8 mouse cellular contexts compared by ENCODE assay signal in genomic region chr15:96547256-96548195, GRCm38 (mm10).
DNase-seq lines count a peak whose midpoint lies in the region; ATAC-seq and TF ChIP-seq lines count a peak whose summit lies in the region.

No protein-coding gene starts in this region.

- H3K9me3 ChIP-seq in forebrain, embryonic 12.5 days: no peaks in the 10 kb centered on the region
- H3K9me3 ChIP-seq in kidney, postnatal 0 days (replicated peaks; ENCODE audit: low read length): no peaks in the 10 kb centered on the region
- no peaks in the 10 kb centered on the region for H3K9me3 ChIP-seq in midbrain, embryonic 10.5 days (replicated peaks)

- H3K4me3 ChIP-seq in forebrain, embryonic 12.5 days (replicated peaks): no peak overlapping the region
- no peak overlapping the region for H3K4me3 ChIP-seq in kidney, postnatal 0 days (replicated peaks; ENCODE audit: low read depth, low read length)
- no peak overlapping the region for H3K4me3 ChIP-seq in midbrain, embryonic 10.5 days

- no peak for TF ChIP-seq CTCF in kidney, postnatal 0 days (IDR thresholded peaks at IDR 0.05; ENCODE audit: low read depth)

- peak overlapping the region; percentile 56; the same call in 1 of the 2 replicates for H3K27ac ChIP-seq in forebrain, embryonic 12.5 days
- H3K27ac ChIP-seq in kidney, postnatal 0 days: no peak overlapping the region
- H3K27ac ChIP-seq in midbrain, embryonic 10.5 days (replicated peaks): peak overlapping the region; percentile 72

- 49% methylated on average over 21 of the region's 21 CpGs for WGBS in forebrain, embryonic 12.5 days
- WGBS in kidney, postnatal 0 days: 59% methylated on average over 21 of the region's 21 CpGs
- 71% methylated on average over 21 of the region's 21 CpGs for WGBS in midbrain, embryonic 10.5 days

- no peaks in the 10 kb centered on the region for H3K27me3 ChIP-seq in forebrain, embryonic 12.5 days
- no peaks in the 10 kb centered on the region for H3K27me3 ChIP-seq in kidney, postnatal 0 days (ENCODE audit: insufficient read depth, low read length)
- no peaks in the 10 kb centered on the region for H3K27me3 ChIP-seq in midbrain, embryonic 10.5 days (ENCODE audit: low read depth, poor library complexity, severe bottlenecking)

- H3K4me1 ChIP-seq in forebrain, embryonic 12.5 days: peaks cover 17% of the 10 kb centered on the region
- H3K4me1 ChIP-seq in kidney, postnatal 0 days (replicated peaks; ENCODE audit: insufficient read depth, low read length): no peaks in the 10 kb centered on the region
- H3K4me1 ChIP-seq in midbrain, embryonic 10.5 days: peaks cover 16% of the 10 kb centered on the region

- H3K36me3 ChIP-seq in forebrain, embryonic 12.5 days (replicated peaks): no peaks in the 10 kb centered on the region
- H3K36me3 ChIP-seq in kidney, postnatal 0 days (ENCODE audit: insufficient read depth, low read length): no peaks in the 10 kb centered on the region
- no peaks in the 10 kb centered on the region for H3K36me3 ChIP-seq in midbrain, embryonic 10.5 days

- ATAC-seq in forebrain, embryonic 12.5 days (ENCODE audit: low FRiP score): peak; percentile 30; the same call in 1 of the 2 replicates
- no peak for ATAC-seq in kidney, postnatal 0 days (replicated peaks; ENCODE audit: low FRiP score, low read depth)
- ATAC-seq in erythroid progenitor cell, adult 5-6 weeks (replicated peaks; ENCODE audit: low FRiP score, poor library complexity, severe bottlenecking): no peak

- H3K9ac ChIP-seq in forebrain, embryonic 12.5 days: no peak overlapping the region
- H3K9ac ChIP-seq in kidney, postnatal 0 days (ENCODE audit: low read depth, low read length): no peak overlapping the region

- DNase-seq in cerebellum, postnatal 14 days: peak; percentile 42 to 51
- no peak for DNase-seq in cerebellum, adult 8-10 months
- DNase-seq in 3134 (ENCODE audit: extremely low read depth, insufficient read length, low spot score): peak; percentile 70
- peak; percentile 10 for DNase-seq in kidney, postnatal 0 days (ENCODE audit: low spot score)
- DNase-seq in midbrain, embryonic 10.5 days (ENCODE audit: low spot score): peak; percentile 37
- DNase-seq in retina, postnatal 1 day: no peak

- H3K4me2 ChIP-seq in forebrain, embryonic 12.5 days: no peak overlapping the region
- H3K4me2 ChIP-seq in kidney, postnatal 0 days (ENCODE audit: low read length): no peak overlapping the region

Comparison
In these comparisons a context has a peak if more than half of its experiments do, and no peak if none do; other contexts are left out.
1. DNase-seq: peak in cerebellum, postnatal 14 days (2 of 2), 3134 (single experiment), kidney, postnatal 0 days (single experiment) and midbrain, embryonic 10.5 days (single experiment); none in cerebellum, adult 8-10 months (single experiment) and retina, postnatal 1 day (single experiment).